Mouse (Mus musculus) urinary bladder, postnatal 14 days (tissue): ENCODE data around the gene Trpt1.

Experiments used
- DNase-seq: peaks from one replicate; pipeline ENCODE4 v3.0.0; 2021; ENCODE audit warnings: low spot score

The Trpt1 gene

DNA sequence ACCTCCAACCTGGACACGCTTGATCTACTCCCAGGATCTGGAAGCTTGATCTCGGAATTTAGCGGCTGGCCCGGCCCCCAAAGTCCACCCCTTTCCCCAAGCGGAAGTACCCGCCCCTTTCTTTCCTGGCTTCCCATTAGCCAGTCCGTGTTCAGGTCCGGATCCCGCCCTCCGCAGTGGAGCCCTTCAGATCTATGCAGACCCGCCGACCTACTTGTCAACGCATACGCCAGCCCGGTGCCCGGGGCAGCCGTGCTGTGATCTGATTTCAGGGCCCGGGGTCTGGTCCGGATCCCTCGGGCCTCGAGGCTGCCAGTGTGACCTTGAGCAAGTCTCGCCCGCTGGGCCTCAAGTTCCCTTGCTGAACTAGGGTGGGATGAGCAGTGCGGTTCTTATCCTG lies at the start of gene Trpt1, which contains the start of gene Nudt22:
Trpt1 (plus strand) TSS at position 126 of the 400 bp plus-strand sequence.
Nudt22 (minus strand) TSS at position 112 of the 400 bp plus-strand sequence.
- DNase-seq: peak; percentile 90

DNA sequence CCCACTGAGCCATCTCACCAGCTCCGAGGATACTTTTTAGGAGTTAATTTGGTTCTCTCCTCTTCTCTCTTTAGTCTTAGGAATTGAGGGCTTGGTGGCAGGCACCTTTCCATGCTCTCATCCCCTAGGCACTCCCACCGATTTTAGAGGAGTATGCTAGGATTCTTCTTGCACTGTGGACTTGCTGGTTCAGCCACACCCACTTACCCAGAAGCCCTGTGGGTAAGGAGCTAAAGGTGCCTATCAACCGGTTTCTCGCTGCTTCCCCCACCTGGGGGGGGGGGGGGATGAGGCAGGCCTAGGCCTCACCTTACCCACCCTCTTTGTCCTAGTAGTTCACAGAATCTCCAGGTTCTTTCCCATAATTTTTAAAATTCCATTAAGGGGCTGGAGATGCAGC lies 48.2 kb upstream of the Trpt1 start:
- DNase-seq: no peak

DNA sequence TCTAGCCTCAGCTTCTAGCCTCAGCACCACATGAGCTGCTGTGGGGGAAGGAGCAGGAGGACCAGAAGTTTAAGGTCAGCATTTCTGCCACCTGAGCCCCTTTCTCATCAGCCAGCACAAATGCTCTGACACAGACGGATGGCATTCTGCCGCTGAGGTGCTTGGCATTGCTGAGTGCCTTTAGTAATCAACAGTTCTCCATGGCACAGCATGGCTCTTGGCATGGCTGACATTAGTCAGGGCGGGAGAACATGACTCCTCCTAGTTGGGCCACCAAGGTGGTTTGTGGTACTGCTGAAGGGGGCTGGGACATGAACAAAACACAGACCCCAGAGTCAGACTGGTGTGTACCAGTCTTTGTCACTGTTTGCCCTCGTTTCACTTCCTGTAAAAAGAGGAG lies 47.7 kb upstream of the Trpt1 start:
- no peak for DNase-seq

DNA sequence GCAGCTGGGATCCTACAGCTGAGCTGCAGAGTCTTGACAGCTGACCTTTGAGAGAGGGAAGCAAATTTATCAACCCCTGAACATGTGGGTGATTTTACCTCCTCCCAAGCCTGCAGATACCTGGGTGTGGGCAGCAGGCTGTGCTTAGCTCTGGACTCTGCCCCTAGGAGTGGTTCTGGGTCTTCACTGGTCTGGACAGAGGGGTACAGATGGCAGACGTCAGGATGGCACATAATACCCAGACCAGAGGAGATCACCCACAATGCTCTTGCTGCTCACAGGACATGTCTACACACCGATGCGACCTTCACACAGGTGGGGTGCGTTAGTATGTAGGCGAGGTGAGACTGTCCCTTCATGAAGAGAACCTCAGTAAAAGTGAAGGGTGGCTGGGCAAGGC lies 46.4 kb upstream of the Trpt1 start:
- no peak for DNase-seq

DNA sequence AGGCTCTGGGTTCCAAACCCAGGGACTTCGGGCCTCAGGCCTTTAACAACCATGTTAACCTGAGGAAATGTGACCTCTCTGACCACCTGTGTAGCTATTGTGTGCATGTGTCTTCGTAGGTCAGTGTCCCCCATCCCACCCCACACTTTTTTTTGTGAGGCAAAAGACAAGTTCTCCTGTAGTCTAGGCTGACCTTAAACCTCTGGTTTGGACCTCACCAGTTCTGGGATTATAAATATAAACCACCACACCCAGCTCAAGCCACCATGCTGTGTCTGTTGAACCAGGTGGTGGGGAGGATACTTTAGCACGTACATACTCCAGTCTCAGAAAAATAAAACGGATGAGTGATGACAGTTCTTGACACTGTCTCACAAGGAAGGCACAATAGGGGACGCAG lies 46.0 kb upstream of the Trpt1 start:
- no peak for DNase-seq

DNA sequence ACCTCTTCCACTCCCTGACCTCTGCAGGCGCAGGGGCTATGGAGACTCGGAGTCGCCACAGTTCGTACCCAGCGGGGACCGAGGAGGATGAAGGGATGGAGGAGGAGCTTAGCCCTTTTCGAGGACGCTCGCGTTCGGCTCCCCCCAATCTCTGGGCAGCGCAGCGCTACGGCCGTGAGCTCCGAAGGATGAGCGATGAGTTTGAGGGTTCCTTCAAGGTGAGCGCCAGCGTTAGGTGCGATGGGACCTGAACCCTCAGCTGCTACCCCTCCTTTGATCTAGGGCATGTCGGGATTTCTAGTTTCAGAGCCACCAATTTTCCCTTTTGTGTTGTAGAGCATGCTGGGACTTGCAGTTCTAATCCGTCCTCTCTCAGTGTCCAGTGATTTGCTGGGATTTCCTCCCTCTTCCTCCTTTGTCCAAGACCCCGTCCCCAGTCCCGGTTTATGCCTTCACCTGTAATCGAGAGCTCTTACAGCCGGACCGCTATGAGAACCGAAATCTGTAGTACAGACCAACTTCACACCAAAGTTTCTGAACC lies 45.2 kb upstream of the Trpt1 start:
- peak; percentile 53 for DNase-seq

DNA sequence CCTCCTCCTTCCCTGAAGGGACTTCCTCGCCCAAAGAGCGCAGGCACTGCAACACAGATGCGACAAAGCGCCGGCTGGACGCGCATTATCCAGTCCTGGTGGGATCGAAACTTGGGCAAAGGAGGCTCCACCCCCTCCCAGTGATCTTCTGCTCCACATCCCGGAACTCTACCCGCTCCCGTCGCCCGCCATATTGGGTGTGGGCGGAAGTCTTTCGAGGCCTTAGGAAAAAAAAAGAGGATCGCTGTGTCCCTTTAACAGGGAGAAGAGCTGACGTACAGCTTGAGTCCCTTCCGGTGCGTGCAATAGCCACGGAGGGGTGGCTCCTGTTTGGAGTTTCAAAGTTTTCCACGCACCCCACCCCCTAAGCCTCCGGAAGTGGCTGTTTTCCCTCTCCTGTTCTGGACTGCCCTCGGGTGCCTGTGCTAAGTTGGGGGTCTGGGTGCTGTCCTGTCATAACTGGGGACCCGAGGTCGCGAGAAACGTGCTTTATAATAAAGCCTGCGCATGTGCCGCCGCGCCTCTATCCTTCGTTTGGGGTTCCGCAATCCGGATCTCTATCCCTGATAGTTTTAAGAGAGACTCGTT lies 44.5 kb upstream of the Trpt1 start:
- DNase-seq: peak; percentile 95

DNA sequence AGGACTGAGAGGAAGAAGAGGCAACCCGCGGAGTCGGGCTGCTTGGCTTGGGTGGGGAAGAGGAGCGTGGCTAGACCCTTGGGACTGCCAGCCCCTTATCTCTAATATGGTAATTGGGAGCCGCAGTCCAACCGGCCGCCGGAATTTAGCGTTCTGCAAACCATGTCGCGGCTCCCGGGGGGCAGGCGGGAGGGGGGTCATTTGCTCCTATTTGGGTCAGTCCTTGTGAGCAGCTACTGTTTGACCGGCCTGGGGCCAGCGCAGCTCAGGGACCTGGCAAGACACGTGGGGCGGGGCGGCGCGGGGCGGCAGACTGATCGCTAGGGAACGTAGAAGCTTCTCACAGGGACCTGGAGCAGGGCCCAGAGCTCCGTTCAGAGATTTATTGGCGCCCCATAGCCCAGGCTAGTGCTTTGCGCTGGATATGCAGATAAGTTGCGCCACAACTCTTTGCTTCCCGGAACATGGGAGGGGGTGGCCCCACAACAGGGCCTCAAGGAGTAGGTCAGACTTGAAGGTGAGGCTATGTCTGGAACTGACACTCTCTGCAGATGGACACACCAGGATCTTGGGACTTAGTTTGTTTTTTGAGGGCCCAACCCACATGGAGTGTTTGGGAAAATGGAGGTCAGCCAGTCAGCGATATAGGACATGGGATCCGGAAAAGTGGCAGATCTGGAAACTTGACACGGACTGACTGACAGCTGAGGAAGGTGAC lies 43.8 kb upstream of the Trpt1 start:
- DNase-seq: peak; percentile 85

DNA sequence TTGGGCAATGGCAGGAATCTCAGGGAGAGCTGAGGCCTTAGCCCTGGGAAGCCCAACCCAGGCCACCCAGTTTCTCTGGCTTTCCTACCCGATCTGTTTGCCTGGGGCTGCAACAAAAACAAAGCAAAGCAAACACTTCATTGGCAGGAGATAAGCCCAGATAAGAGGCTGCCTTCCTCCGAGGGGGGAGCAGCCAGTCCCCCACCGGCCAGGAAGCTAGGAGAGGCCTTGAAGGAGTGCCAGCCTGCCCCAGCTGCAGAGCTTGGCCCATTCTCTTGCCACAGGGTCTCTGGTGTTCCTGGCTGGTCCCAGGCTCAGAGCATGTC lies 43.3 kb upstream of the Trpt1 start:
- DNase-seq: peak; percentile 78

DNA sequence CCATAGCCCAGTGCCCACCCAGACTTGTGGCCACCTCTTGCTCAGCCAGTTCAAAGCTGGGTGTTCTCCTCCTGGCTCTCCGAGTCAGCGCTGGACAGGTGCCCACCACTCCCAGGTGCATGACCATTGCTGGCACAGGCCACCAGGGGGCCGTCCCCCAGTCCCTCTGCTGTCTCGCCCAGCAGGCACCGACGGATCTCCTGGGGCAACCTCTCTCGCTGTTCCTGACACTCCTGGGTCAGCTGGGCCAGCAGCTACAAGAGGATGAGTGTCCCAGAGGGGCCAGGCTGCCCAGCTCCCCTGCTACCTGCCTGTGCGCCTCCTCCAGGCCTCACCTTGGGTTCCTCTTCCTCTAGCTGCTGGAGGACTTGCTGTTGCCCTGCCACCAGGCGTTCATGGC lies 41.9 kb upstream of the Trpt1 start:
- peak; percentile 72 for DNase-seq

DNA sequence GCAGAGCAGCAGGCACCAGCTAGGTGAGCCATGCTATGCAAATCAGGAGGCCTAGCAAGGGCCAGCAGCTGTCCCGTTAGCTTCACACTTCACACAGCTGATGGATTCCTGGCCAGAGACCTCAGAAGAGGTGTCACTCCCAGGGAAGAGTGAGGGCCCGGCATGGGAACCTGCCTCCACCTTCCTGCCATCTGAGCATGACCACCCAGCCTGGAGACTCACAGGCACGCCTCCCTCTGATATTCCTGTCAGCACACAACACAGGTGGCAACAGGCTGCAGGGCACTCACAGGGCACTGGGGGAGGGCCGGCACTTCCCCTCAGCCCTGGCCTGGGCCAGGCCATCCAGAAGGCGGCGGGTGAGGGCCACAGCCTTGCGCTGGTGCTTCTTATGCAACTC lies 40.5 kb upstream of the Trpt1 start:
- DNase-seq: no peak

DNA sequence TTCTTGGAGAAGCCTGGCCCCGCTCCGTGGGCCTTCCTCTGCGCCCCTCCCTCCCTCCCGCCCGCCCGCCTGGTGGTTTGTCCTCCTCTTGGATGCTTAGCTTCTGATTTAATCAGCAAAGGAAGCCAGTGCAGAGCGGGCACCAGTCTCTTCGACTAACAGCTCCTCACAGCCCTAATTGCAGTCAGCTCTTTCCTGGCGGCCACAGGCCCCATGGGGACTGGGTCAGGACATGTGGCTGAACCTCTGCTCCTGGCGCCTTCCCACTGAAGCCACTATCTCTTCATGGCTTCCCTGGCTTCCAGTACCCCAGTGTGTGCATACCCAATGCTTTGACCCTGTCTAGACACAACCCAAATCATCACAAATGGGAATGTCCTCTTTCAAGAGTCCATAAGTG lies 39.5 kb upstream of the Trpt1 start:
- no peak for DNase-seq

DNA sequence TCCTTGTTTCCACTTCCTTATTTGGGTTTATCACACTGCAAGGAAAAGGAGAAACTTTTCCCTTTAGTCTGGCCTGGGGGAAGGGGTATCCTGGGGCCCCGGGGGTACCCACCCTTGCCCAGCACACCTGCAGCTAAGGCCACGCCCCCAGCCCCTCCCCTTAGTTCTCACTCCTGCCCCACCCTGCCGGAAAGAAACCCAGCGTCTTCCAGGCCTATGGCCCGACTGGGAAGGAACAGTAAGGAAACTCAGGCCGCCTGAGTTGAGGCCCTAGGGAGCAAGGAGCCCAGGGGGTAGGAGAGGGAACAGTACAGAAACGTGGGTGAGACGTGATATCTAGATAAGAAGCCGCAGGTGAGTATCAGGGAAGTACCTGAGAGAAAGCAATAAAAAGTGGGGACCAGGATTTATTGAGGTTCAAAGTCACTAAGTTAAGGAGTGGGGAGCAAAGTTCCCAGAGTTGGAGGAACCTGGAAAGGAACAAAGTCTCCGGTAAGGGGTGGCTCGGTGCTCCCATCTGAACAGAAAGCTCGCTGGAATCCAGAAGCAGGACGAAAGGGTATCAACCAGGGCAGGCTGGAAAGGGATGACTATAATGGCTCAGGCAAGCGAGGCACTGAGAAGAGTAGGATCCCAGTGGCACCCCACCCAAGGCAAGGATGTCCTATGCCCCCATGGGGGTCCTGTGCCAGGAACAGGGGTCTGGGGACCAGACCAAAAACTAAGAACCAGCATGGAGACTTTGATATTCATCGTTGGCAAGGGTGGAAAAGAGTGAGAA lies 27.2 kb upstream of the Trpt1 start:
- DNase-seq: peak; percentile 71

DNA sequence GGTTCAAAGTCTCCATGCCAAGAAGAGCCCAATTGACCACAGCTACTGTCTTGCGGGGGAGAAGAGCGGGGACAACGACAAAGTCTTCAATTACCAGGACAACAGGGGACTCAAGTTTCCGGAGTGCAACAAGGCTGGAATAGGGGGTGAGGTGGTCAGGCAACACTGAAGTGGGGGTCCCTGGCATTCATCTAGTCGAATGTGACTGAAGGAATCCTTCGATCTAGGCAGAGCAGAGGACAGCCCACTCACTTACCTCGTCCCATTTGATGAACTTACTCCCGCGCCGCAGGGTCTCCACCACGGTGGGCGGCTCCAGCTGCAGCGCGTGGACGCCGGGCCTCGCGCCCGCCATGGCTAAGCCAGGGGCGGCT lies 26.7 kb upstream of the Trpt1 start:
- DNase-seq: no peak

DNA sequence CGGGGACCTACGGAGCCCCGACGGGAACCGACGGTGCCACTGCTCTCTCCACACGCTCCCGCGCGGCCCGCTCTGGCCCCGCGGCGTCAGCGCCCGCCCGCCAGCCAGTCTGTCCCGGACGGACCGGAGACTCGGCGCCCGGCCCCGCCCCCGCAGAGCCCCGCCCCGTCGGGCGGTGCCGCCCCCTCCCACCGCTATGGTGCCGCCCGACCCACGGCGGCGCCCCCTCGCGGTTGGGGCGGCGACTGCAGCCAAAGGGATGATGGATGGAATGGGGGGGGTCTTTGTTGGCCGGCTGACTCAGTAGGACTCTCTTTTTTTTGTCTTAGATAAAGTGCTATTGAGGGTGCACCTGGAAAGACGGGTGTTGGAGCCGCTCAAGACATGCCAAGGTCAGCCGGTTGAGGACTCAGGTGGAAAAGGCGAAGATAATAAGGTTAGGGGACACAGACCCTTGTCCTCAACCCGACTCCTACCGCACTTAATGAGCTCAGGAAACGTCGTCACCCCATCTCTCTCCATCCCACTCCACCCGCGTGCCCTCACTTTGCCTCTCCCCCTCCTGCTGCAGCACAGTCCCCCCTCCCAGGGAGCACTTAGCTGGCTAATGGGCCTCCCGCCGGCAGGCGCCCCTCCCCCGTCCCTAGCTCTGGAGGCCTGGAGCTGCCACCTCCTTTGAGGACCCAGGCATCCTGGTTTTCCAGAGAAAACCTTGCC lies 26.1 kb upstream of the Trpt1 start:
- peak; percentile 82 for DNase-seq

DNA sequence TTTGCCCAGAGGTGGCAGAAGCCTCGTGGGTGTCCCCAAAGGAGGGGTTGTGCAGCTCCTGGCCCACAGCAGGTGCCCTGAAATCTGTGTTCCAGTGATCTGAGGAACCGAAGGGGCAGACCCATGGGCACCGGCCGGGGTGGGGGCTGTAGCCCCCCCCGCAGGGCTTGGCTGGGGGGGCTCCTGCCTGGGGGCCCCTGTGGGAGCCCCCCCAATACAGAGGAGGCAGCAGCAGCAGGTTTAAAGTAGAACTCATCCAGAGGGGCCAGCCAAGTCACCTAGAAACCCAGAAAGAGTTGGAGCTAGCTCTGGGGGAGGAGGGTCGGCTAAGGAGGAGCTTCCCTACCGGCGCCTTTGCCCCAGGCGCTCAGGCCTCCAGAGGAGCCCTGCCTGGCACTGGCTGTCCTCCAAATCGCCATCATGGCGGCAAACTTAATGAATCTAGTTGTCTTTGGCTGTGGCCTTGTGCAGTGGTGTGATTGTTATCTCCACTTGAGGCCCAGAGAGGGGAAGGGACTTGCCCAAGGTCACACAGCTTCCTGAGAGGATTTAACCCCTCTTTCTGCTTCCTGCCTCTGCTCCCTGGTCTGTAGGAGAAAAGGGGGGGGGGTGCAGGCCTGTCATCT lies 25.4 kb upstream of the Trpt1 start:
- DNase-seq: peak; percentile 45

DNA sequence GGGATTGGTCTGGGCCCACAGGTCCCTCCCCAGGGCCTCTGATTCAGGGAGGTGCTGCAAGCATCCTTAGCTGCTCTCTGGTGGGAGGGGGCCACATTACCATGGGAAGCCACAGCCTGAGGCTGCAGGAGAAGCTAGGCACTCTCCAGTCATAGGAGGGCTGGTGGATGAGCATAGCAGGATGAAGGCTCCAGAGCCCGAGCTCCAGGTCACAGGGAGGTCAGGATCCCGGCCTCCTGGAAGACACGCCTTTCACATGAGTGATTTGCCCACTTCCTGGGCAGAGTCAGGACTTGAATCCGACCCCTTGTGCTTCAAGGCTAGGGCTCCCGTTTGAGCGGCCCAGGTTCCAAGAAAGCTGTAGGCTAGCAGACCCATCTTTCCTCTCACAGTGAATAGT lies 24.3 kb upstream of the Trpt1 start:
- no peak for DNase-seq

DNA sequence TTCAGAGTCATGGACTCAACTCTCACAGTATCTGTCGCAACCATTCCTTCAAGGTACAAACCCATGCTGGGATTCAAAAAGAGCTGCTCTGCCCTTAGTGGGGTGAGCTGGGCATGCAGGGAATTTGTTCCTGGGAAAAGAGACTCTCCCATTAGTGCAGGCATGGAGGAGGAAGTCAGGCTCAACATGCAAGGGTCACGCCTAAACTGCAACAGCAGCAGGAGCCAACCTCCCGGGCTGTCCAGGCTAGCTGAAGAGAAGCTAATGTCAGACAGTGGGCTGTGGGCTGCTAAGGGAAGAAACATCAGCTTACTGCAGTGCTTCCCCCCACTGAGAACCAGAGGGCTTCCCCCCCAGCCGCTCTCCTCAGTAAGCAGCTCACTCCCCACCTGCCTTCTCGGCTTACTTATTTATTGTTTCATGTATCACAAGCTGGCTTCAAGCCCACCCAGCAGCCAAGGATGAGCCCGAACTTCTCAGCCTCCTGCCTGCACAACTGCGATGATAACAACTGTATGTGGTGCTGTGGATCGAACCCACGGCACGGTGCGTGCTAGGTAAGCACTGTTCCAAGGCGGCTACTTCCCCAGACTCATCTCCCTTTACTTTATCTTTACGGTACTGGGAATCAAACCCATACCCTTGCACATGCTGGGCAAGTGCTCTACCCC lies 23.5 kb upstream of the Trpt1 start:
- no peak for DNase-seq

DNA sequence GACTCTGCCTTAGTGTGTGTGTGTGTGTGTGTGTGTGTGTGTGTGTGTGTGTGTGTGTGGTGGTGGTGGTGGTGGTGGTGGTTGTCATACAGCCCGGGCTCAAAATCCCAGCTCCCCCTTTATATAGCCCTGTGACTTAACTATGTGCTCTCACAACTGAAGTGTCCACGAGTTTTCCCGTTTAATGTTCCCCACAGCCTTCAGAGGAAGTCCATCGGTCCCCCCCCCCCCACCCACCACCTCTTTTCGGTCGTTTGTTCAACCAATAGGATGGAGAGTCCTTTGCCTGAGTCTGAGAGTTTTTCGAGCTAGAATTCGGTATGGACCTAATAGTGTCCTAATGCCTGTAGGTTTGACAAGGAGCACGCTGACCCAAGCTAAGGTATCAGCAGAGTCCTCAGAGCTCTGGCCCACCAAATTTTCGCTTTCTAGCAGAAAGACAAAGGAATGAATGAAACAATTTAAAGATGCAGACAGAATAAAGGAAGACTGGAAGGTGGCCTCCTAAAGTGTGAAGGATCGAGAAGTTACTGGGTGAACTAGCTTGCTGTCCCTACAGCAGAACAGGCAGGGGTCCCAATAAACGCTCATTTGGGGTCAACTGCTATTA lies 22.2 kb upstream of the Trpt1 start:
- no peak for DNase-seq

DNA sequence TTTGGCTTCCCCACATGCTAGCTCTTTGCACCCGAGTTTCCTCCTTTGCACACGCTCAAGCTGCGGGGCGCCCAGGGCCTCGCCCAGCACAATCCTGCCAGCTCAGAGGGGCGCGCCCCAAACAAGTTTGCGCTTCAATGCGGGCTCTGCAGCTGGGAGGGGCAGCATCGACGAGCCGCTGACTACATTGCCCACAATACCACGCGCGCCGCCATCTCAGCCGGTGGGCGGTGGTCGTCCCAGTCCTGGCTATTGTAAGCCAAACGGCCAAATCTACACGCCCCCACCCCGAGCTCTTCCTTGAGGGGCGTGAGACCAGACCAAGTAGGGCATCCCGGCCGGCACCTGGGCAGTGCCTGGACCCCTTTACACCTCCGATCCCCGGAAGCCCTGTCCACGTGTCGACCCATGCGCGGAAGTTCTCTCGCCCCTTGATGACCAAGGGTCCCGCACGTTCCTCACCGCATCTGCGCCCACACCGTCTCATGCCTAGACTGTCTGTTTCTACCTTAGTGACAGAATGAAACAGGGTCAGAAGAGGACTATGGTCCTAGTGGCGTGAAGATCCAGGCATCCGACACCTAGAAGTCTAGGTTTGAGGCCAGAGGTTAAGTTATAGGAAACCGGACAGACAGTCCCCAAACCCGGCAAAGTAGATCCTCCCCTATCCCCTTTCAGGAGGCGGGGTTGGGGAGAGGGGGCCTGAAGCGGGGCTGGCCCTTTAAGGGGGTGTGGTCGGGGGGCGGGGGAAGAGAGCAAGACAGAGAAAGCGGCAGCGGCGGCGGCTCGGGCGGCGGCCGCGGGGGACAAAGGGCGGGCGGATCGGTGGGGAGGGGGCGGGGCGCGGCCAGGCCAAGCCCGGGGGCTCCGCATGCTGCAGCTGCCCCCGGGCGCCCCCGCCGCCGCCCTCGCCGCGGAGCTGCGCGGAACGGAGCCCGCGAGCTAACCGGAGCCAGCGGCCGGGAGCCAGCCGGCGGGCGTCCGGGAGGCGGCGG lies 21.4 kb upstream of the Trpt1 start, which contains the start of gene Ppp1r14b:
Ppp1r14b (plus strand) TSS at position 758 of the 995 bp plus-strand sequence.
- DNase-seq: peak; percentile 89
